Mouse (Mus musculus) kidney, postnatal 0 days (tissue): Measurements from ENCODE around the gene Abhd17b. TPM values are rescaled to one million over a fixed set of nuclear protein-coding genes. Genes with fewer than 3 reads are reported as not detected.

Source experiments
- ATAC-seq: fragments of 200-750 bp; cut with Nextera tagmentation; replicated peaks from 2 replicates; pipeline ENCODE4 v1.8.0; 2017; ENCODE audit warnings: low read depth, moderate number of reproducible peaks, moderate TSS enrichment, moderate library complexity; ENCODE audit not compliant: low FRiP score
- DNase-seq: peaks from one replicate; pipeline ENCODE4 v3.0.0-alpha.2; 2016; ENCODE audit warnings: low spot score
- H3K27ac ChIP-seq: fragments of 300-500 bp; sonication (generic); 2 replicates; pipeline ENCODE4 v1.5.1; 2014; ENCODE audit warnings: mild to moderate bottlenecking
- H3K27me3 ChIP-seq: fragments of 300-500 bp; sonication (generic); 2 replicates; pipeline ENCODE4 v1.6.1; 2014; ENCODE audit warnings: low read length, mixed read lengths; ENCODE audit not compliant: insufficient read depth
- H3K36me3 ChIP-seq: fragments of 300-500 bp; sonication (generic); 2 replicates; pipeline ENCODE4 v1.6.1; 2014; ENCODE audit warnings: low read length, mixed read lengths; ENCODE audit not compliant: insufficient read depth
- H3K4me1 ChIP-seq: fragments of 300-500 bp; sonication (generic); replicated peaks from 2 replicates; pipeline ENCODE4 v1.6.1; 2014; ENCODE audit warnings: antibody characterized with exemption, low read length, mixed read lengths; ENCODE audit not compliant: insufficient read depth
- H3K4me2 ChIP-seq: fragments of 300-500 bp; sonication (generic); 2 replicates; pipeline ENCODE4 v1.6.1; 2014; ENCODE audit warnings: mild to moderate bottlenecking, low read length, moderate library complexity, mixed read lengths
- H3K4me3 ChIP-seq: fragments of 300-500 bp; sonication (generic); replicated peaks from 2 replicates; pipeline ENCODE4 v1.5.1; 2014; ENCODE audit warnings: low read depth, low read length
- H3K9ac ChIP-seq: fragments of 300-500 bp; sonication (generic); 2 replicates; pipeline ENCODE4 v1.6.1; 2014; ENCODE audit warnings: low read depth, low read length
- H3K9me3 ChIP-seq: fragments of 300-500 bp; sonication (generic); replicated peaks from 2 replicates; pipeline ENCODE4 v1.6.1; 2016; ENCODE audit warnings: low read length, inconsistent platforms, mixed read lengths
- CTCF ChIP-seq: IDR thresholded peaks from 2 replicates; pipeline ENCODE4 v1.5.1; 2016; ENCODE audit warnings: antibody characterized with exemption, low read depth, mild to moderate bottlenecking, moderate library complexity
- WGBS: fragments of 180-500 bp; shearing (Covaris S2); extraction: QIAGEN DNeasy Blood & Tissue Kit; methylation state at CpG from one replicate; pipeline ENCODE4 v1.1.7; 2014; 5-methylcytosine and 5-hydroxymethylcytosine counted together
- polyA plus RNA-seq: library from polyadenylated mRNA; unstranded; fragments of >200 nt; fragmentation: Nextera tagmentation; extraction: Ambion mirVana; gene quantifications from 2 replicates; pipeline ENCODE4 v1.2.1, GENCODE M21; 2015

The Abhd17b gene
- polyA plus RNA-seq, 1 experiment from 2014 or later: 45.3 TPM

DNA sequence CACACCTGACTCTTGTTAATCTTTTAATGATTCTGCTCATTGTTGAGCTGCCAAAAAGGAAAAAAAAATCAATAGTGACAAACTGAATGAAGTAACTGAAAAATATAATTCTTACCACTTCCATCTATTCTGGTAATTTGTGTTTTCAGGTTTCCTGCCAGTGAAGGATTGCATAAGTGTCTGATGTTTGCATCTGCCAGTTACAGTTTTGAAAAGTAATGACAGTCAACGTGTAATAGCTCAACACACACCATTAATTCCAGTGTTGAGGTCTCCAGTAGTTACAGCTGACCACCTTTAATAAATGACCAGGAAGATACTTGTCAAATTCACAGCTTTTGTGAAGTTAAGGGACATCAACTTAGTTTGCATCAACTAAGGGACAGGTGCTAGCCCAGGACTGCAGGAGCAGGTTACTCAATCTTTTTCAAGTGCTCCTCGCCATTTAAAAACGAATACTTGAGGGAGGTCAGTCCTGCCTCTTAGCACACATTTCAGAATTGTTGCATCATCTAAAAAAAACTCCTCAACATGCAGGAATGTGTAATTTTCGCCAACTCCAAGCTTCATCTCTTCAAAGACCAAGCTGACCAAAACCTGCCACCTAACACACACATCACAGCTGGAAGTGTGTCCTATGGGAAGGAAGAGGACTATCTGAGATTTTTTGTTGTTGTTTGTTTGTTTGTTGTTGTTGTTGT lies 10.9 kb downstream of the Abhd17b start:
- DNase-seq (no peak), ATAC-seq (no peak)
- TF ChIP-seq CTCF: no peak
- Histone ChIP-seq H3K4me2 (no peak overlapping the region), H3K9ac (no peak overlapping the region), H3K9me3 (no peaks in the 10 kb centered on the region), H3K4me3 (no peak overlapping the region), H3K27ac (no peak overlapping the region), H3K36me3 (no peaks in the 10 kb centered on the region), H3K4me1 (0 out of 2 replicates have a peak, but pooled peaks cover 4% of the 10 kb centered on the region), H3K27me3 (no peaks in the 10 kb centered on the region)
- WGBS: 64% methylated on average over 4 of the region's 4 CpGs

DNA sequence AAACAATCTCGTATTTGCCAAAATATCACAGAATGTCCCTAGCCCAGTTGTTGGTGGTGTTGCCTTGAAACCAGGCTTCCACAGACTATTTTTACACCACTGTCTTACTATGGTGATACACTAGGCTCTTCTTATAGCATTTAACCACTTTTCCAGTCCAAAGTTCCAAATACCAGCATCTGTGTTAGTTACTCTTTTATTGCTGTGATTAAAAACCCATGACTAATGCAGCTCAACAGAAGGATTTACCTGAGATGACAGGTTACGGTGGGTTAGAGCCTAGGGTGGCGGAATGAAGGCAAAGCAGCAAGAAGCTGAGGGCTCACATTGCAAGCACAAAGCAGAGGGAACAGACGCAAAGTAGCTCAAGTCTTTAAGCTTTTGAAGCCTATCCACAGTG lies 16.7 kb downstream of the Abhd17b start:
- no peak for TF ChIP-seq CTCF
- Histone ChIP-seq H3K27me3 (no peaks in the 10 kb centered on the region), H3K36me3 (no peaks in the 10 kb centered on the region), H3K27ac (no peak overlapping the region), H3K4me2 (no peak overlapping the region), H3K4me3 (no peak overlapping the region), H3K9me3 (no peaks in the 10 kb centered on the region; the same call in 1 of the 2 replicates), H3K9ac (no peak overlapping the region), H3K4me1 (no peaks in the 10 kb centered on the region)
- peak; percentile 40; the same call in 1 of the 2 replicates for ATAC-seq
- no peak for DNase-seq
- WGBS: 76% methylated on average over 4 of the region's 4 CpGs

DNA sequence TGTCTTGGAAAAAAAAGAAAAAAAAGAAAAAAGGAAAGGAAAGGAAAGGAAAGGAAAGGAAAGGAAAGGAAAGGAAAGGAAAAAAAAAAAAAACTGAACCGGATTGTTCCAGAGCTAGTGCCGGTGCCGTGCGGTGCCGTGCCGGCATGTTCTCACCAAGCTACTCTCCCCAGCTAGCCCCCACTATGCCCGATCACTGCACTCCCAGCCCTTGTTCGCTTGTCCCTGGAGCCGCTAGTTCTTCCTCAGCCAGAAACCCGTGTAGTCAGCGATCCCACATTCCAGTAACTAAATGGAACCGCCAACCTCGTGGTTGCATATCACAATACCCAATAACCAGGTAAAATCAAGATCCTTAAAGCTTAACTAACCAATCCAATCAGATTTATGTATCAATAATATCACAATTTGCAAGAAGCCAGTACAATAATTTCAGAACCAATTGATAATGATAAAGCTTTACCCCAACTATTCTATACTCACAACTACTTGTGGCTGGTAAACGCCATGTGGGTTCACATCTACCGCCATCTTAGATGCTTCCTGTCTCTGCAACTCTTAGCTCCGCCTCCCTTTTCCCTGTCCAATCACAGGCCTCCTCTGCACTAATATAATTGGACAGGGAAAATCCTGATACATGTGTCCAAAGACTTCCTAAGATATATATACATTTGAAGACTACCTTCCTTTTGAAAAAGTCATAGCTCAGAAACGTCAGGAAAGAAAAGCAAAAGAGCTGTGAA lies 21.5 kb downstream of the Abhd17b start:
- Histone ChIP-seq H3K27ac (no peak overlapping the region), H3K9me3 (no peaks in the 10 kb centered on the region; the same call in 1 of the 2 replicates), H3K4me1 (no peaks in the 10 kb centered on the region), H3K9ac (no peak overlapping the region), H3K4me2 (no peak overlapping the region), H3K27me3 (no peaks in the 10 kb centered on the region), H3K36me3 (peaks cover 5% of the 10 kb centered on the region; the same call in 1 of the 2 replicates), H3K4me3 (no peak overlapping the region)
- no peak for DNase-seq
- 97% methylated on average over 17 of the region's 17 CpGs for WGBS
- TF ChIP-seq CTCF: no peak
- no peak for ATAC-seq

DNA sequence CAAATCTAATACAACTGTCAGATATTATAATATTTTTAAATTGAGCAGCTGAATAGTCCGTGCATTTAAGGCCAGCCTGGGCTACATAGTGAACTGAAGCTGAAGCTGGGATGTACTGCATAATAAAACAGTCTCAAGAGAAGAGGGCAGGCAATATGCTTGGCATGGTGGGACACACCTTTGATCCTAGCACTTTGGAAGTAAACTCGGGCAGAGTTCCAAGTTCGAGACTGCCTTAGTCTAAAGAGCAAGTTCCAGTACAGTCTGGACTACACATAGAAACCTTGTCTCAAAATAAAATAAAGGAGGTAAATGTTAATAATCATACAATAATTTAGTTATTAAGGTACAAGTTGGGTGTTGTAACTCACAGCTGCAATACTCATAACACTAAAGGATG lies 27.1 kb downstream of the Abhd17b start:
- 96% methylated on average over 3 of the region's 3 CpGs for WGBS
- ATAC-seq: no peak

DNA sequence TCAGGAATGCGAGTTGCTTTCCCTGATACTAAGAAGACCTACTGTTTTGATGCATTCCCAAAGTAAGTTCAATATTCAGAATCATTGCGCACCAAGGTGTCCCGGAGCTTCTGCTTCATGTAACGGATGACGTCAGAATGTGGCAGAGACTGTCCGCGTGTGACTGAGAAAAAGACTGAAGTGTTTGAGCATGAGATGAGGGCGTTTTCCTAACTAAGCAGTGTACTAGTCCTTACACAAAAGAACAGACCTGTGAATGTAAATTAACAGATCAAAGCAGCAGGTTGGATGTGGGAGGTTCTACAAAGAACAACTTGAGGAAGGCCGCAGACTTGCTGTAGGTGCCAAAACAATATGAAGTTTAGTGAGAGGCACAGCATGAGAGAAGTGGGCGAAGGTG lies 28.0 kb downstream of the Abhd17b start:
- TF ChIP-seq CTCF: no peak
- ATAC-seq (no peak), DNase-seq (no peak)
- Histone ChIP-seq H3K27ac (no peak overlapping the region), H3K4me3 (no peak overlapping the region), H3K9me3 (no peaks in the 10 kb centered on the region), H3K4me2 (no peak overlapping the region), H3K9ac (no peak overlapping the region), H3K27me3 (no peaks in the 10 kb centered on the region), H3K36me3 (peaks cover 18% of the 10 kb centered on the region), H3K4me1 (no peaks in the 10 kb centered on the region)
- 98% methylated on average over 10 of the region's 10 CpGs for WGBS

More for the DNA sequence above, 27.1 kb downstream of the Abhd17b start:
- no peaks in the 10 kb centered on the region for H3K4me1 ChIP-seq
- no peak overlapping the region for H3K4me2 ChIP-seq
- no peaks in the 10 kb centered on the region for H3K9me3 ChIP-seq
- no peaks in the 10 kb centered on the region for H3K27me3 ChIP-seq
- H3K9ac ChIP-seq: no peak overlapping the region
- no peak overlapping the region for H3K4me3 ChIP-seq
- H3K36me3 ChIP-seq: peaks cover 18% of the 10 kb centered on the region
- no peak overlapping the region for H3K27ac ChIP-seq
- TF ChIP-seq CTCF: no peak
- no peak for DNase-seq

DNA sequence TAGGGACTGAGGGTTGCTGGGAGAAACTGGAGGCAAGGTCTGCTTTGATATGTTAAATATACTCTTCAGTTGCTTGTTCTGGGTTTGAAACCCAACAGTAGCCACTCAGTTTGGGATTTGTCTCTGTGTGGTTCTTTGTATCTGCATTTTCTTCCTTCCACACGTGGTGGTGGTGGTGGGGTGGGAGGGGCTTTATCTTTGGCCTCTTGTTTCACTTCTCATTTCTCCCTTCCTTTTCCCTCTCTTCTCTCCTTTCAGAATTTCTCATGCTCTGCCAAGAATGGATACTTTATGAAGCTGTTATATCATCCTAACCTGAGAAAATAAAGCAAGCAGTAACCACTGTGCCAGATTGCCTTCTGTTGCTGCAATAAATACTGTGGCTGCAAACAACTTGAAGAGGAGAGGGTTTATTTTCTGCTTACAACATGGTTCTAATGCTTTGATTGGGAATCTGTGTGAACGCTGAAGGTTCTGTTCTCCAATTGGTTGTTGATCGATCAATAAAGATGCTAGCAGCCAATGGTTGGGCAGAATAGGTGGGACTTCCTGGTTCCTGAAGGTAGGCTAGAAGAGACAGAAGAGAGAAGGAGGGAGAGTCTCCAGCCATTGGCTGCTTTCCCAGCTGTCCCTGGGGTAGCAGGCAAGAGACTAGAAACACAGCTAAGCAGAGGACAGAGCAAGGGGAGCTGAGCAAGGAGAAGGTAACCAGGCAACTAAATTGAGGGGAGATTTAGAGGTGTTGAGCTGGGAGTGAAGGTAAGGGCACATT lies 60.5 kb downstream of the Abhd17b start:
- no peaks in the 10 kb centered on the region for H3K9me3 ChIP-seq
- H3K4me2 ChIP-seq: no peak overlapping the region
- H3K27me3 ChIP-seq: no peaks in the 10 kb centered on the region
- ATAC-seq (no peak), DNase-seq (no peak)
- H3K27ac ChIP-seq: peak overlapping the region; percentile 44; the same call in 1 of the 2 replicates
- WGBS: 66% methylated on average over 3 of the region's 3 CpGs
- H3K4me1 ChIP-seq: peaks cover 11% of the 10 kb centered on the region
- H3K36me3 ChIP-seq: no peaks in the 10 kb centered on the region
- no peak overlapping the region for H3K4me3 ChIP-seq
- TF ChIP-seq CTCF: no peak
- H3K9ac ChIP-seq: no peak overlapping the region
